Mouse (Mus musculus) stomach, postnatal 0 days (tissue): ENCODE measurements around the gene Eif3i.

ENCODE experiments used
- CTCF ChIP-seq: IDR thresholded peaks from 2 replicates; pipeline ENCODE4 v1.5.1; 2016; ENCODE audit warnings: antibody characterized with exemption, low read depth, mild to moderate bottlenecking, moderate library complexity
- EP300 ChIP-seq: optimal IDR thresholded peaks from 2 replicates; pipeline ENCODE3; 2016; ENCODE audit warnings: antibody characterized with exemption

GRCm38 (mm10) chr4:129645204-129645603, 44.8 kb upstream of the Eif3i start:
- no peak for TF ChIP-seq CTCF
- TF ChIP-seq EP300 = no peak
